Mouse (Mus musculus): ENCODE results near the gene Zc2hc1b. TPM values are rescaled to one million over a fixed set of nuclear protein-coding genes. Genes with fewer than 3 reads are reported as not detected.

The Zc2hc1b gene
- polyA plus RNA-seq, 1 experiment from 2014 or later: not detected

DNA sequence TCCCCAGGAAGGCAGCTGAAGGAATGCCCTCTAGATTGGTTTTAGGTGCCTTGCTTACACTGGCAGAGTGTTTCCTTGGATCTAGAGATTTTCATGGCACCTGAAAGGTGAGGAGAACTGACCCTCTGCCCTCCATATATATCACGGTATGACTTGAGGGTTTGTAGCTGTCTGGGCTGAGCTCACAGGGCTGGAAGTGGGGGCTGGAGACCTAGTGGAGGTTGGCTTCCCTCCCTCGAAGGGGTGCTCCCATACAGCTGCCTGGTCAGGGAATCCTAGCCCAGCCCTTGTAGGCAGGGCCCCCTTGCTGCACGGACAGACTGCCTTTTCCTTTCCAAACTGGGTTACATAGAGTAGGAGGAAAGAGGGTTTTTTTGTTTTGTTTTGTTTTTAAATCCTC, 65.0 kb downstream of the Zc2hc1b start:
- peaks cover 58% of the 10 kb centered on the region for H3K4me1 ChIP-seq (replicated peaks)
- ATAC-seq (replicated peaks; ENCODE audit: insufficient number of reproducible peaks, insufficient read depth, low FRiP score, low read depth): no peak
- 44% methylated on average over 3 of the region's 3 CpGs for WGBS
- H3K27ac ChIP-seq: peak overlapping the region; percentile 39
- H3K27me3 ChIP-seq: no peaks in the 10 kb centered on the region
- H3K9ac ChIP-seq: no peak overlapping the region
- no peaks in the 10 kb centered on the region for H3K36me3 ChIP-seq
- no peaks in the 10 kb centered on the region for H3K9me3 ChIP-seq (replicated peaks)
- no peak overlapping the region for H3K4me3 ChIP-seq
- no peak overlapping the region for H3K4me2 ChIP-seq

DNA sequence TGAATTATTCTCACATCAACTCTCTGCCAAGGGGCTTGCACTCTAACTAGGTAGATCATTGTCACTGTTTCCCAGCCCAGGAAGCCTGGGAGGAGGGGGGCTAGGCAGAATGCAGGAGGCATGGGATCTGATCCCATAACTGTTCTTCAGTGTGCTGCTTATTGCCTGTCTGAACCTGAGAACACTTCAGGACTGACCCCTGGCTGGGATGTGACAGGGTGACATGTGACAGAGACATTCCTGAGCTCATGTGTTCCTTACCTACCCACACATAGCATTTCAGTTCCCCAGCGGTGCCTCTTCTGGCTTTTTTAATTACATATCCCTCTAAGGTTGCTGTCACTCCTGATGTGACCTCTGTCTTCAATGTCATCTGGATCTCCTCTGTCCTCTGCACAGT, 68.0 kb downstream of the Zc2hc1b start:
- H3K4me1 ChIP-seq (replicated peaks): peaks cover 48% of the 10 kb centered on the region
- no peak; the same call in 1 of the 2 replicates for ATAC-seq (replicated peaks; ENCODE audit: insufficient number of reproducible peaks, insufficient read depth, low FRiP score, low read depth)
- H3K36me3 ChIP-seq: no peaks in the 10 kb centered on the region
- no peak overlapping the region for H3K4me2 ChIP-seq
- 33% methylated on average over 1 of the region's 1 CpGs for WGBS
- no peaks in the 10 kb centered on the region for H3K9me3 ChIP-seq (replicated peaks)
- H3K27me3 ChIP-seq: no peaks in the 10 kb centered on the region
- H3K4me3 ChIP-seq: no peak overlapping the region
- H3K27ac ChIP-seq: peak overlapping the region; percentile 73
- H3K9ac ChIP-seq: no peak overlapping the region

DNA sequence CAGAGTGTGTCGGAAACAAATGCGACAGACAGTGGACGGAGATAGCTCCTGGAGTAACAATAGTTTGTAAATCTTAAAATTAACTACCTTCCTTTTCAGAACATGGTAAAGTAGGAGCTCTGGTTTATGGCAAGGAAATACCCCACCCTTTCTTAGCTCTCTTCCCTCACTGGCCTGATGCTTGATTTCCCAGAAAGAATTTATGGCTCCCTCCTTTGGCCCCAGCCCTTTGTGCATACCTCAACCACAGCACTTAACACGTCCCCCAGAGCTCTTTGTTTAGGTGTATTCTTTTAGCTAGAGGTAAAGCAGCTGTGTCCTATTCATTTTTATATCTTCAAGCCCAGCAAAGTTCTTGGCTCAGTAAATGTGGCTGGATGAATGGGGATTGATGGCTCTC, 69.0 kb downstream of the Zc2hc1b start:
- Histone ChIP-seq H3K9me3 (replicated peaks) (no peaks in the 10 kb centered on the region), H3K27ac (no peak overlapping the region), H3K9ac (no peak overlapping the region), H3K36me3 (no peaks in the 10 kb centered on the region), H3K27me3 (no peaks in the 10 kb centered on the region), H3K4me2 (no peak overlapping the region), H3K4me1 (replicated peaks) (peaks cover 46% of the 10 kb centered on the region), H3K4me3 (no peak overlapping the region)
- no peak for ATAC-seq (replicated peaks; ENCODE audit: insufficient number of reproducible peaks, insufficient read depth, low FRiP score, low read depth)
- 66% methylated on average over 4 of the region's 4 CpGs for WGBS

DNA sequence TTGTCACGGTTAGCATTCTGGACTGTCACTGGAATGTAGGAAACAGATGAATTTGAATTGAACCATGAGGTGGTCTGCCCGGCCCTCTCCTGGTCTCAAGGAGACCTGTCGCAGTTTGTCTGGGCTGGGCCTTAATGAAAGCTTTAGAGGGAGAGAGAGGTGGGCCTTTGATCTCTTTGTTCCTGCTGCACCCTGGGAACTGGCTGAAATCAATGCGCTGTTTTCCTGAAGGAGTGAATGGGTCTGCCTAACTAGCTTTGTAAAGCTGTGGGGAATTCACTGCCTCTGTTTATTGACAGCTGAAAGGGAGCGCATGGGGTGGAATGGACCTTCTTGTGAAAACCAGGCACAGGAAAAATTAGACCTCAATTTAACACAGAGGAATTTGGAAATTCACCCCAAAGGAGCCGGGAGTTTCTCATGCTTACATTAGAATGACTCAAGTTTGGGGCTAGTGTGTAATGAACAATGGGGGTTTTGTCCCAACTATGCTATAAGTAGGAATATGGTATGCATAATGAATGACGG, 69.7 kb downstream of the Zc2hc1b start:
- no peaks in the 10 kb centered on the region for H3K9me3 ChIP-seq (replicated peaks)
- peak overlapping the region; percentile 18 for H3K27ac ChIP-seq
- no peak for ATAC-seq (replicated peaks; ENCODE audit: insufficient number of reproducible peaks, insufficient read depth, low FRiP score, low read depth)
- H3K4me3 ChIP-seq: no peak overlapping the region
- H3K4me1 ChIP-seq (replicated peaks): peaks cover 51% of the 10 kb centered on the region
- no peak overlapping the region for H3K9ac ChIP-seq
- H3K4me2 ChIP-seq: no peak overlapping the region
- H3K27me3 ChIP-seq: no peaks in the 10 kb centered on the region
- WGBS: 58% methylated on average over 7 of the region's 7 CpGs
- peaks cover 2% of the 10 kb centered on the region; the same call in 1 of the 2 replicates for H3K36me3 ChIP-seq

DNA sequence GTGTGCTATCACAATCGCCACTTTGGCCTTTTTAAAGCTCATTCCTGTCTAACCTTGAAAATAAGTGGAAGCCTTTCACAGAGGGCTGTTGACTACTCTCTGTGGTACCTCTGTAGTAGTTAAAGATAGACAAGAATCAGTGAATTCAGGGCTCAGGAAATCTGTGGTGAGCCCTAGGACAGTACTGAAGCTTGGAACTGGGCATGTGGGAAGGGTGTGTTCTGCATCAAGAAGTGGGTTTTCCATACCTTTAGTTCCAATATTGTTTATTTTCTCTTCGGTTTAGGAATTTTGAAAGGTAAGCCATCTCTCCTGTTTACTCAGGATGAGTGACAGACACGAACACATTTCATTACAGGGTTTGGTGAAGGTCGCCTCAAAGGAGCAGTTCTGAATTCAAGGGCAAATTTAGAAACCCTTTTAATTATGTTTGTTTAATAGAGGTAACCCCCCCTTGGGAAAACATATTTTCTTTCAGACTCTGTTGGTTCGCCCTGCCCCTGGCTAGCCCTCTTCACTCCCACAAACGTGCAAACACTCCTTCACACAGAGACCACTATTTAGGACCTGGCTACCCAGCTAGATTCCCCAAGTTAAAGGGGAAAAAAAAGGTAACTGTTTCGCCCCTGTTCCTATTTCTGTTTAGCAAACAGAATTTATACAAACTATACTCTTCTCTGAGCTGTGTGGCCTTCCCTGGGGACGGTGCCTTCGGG, 70.8 kb downstream of the Zc2hc1b start:
- H3K27ac ChIP-seq: peak overlapping the region; percentile 35
- no peak overlapping the region for H3K9ac ChIP-seq
- H3K4me3 ChIP-seq: no peak overlapping the region
- peaks cover 48% of the 10 kb centered on the region for H3K4me1 ChIP-seq (replicated peaks)
- no peak for ATAC-seq (replicated peaks; ENCODE audit: insufficient number of reproducible peaks, insufficient read depth, low FRiP score, low read depth)
- H3K9me3 ChIP-seq (replicated peaks): no peaks in the 10 kb centered on the region
- H3K4me2 ChIP-seq: no peak overlapping the region
- H3K27me3 ChIP-seq: no peaks in the 10 kb centered on the region
- peaks cover 2% of the 10 kb centered on the region; the same call in 1 of the 2 replicates for H3K36me3 ChIP-seq
- 67% methylated on average over 9 of the region's 9 CpGs for WGBS

DNA sequence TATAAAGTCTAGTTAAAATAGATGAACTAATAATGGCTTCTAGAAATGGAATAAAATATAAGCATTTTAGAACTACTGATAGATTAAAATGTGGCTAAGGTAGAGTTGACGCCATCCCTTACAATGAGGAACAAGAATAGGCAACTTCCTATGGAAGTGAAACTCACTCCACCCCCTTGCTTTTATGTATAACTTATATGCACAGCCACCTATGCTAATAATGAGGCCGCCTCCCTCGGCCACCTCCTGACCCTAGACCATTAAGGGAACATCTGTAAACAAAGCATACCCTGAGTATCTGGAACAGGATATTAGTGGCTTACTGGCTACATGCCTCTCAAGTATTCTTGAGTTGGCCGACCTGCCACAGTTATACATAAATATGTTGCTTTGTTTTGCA, 74.0 kb downstream of the Zc2hc1b start:
- ATAC-seq (replicated peaks; ENCODE audit: insufficient number of reproducible peaks, insufficient read depth, low FRiP score, low read depth): no peak
- Histone ChIP-seq H3K4me1 (replicated peaks) (peaks cover 35% of the 10 kb centered on the region), H3K36me3 (peaks cover 2% of the 10 kb centered on the region; the same call in 1 of the 2 replicates), H3K27me3 (no peaks in the 10 kb centered on the region), H3K9ac (no peak overlapping the region), H3K4me3 (no peak overlapping the region), H3K27ac (no peak overlapping the region), H3K9me3 (replicated peaks) (no peaks in the 10 kb centered on the region), H3K4me2 (no peak overlapping the region)
- WGBS: 82% methylated on average over 4 of the region's 4 CpGs

DNA sequence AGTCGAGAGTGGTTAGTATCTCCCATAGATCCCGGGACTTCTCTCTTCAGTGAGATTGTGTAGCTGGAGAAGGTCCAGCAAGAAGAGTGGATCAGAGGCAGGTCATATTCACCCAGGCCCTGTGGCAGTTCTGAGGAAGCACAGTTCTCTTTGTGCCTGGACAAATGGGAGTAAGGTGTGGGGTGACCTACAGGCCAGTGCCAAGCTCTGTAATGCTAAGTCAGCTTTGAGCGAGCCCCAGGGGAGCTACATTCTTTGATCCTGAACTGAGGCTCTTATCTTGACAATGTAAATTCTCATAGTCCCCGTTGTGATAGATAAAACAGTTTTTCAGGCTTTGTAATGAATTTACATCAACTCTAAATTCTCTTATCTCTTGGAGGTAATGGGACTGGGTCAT, 75.5 kb downstream of the Zc2hc1b start:
- 44% methylated on average over 4 of the region's 4 CpGs for WGBS
- Histone ChIP-seq H3K36me3 (peaks cover 2% of the 10 kb centered on the region; the same call in 1 of the 2 replicates), H3K9ac (no peak overlapping the region), H3K9me3 (replicated peaks) (no peaks in the 10 kb centered on the region), H3K4me2 (no peak overlapping the region), H3K27ac (no peak overlapping the region), H3K4me1 (replicated peaks) (peaks cover 24% of the 10 kb centered on the region), H3K27me3 (no peaks in the 10 kb centered on the region), H3K4me3 (no peak overlapping the region)
- ATAC-seq (replicated peaks; ENCODE audit: insufficient number of reproducible peaks, insufficient read depth, low FRiP score, low read depth): no peak

DNA sequence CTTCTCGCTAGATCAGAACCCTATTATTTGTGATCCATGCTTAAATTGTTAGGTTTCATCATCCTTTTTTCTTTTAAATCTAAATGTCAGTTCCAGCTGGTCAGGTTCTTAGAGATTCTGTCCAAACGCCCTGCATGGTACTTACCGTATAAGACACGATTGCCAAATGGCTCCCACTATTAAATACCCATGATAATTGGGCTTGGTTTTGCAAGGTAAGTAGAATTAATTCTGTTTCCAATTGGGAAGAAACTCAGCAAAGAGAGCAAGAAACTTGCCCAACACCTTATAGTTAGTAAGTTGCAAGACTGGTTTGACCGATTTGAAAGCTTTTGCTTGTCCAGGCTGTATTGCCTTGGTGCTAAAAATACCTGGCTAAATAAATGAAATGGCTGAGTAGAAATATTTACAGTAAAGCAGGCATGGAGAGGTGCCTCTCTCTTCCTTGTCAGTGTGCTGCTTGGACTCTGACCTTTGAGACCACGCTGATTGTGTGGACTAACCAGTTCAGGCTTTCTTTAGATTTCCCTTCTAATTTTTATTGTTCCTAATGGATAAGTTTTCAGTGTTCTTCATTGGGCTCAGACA, 77.7 kb downstream of the Zc2hc1b start:
- no peak for ATAC-seq (replicated peaks; ENCODE audit: insufficient number of reproducible peaks, insufficient read depth, low FRiP score, low read depth)

More for the DNA sequence above, 77.7 kb downstream of the Zc2hc1b start:
- 78% methylated on average over 6 of the region's 6 CpGs for WGBS
- Histone ChIP-seq H3K4me3 (no peak overlapping the region), H3K9ac (no peak overlapping the region), H3K4me2 (no peak overlapping the region), H3K9me3 (replicated peaks) (no peaks in the 10 kb centered on the region), H3K36me3 (peaks cover 2% of the 10 kb centered on the region; the same call in 1 of the 2 replicates), H3K4me1 (replicated peaks) (peaks cover 15% of the 10 kb centered on the region), H3K27me3 (no peaks in the 10 kb centered on the region), H3K27ac (no peak overlapping the region)

Other genes with a start within 250 kb of the Zc2hc1b start
- 3.5 and 5.9 TPM in 2 replicates for gene Stx11, start 213.7 kb downstream of the Zc2hc1b start, polyA plus RNA-seq (2015; fragmentation: Nextera tagmentation; extraction: Ambion mirVana)
- gene Sf3b5, start 172.7 kb downstream of the Zc2hc1b start, polyA plus RNA-seq (2015; fragmentation: Nextera tagmentation; extraction: Ambion mirVana): 25.1 TPM in 2 replicates
- gene Plagl1, start 117.5 kb downstream of the Zc2hc1b start, polyA plus RNA-seq (2015; fragmentation: Nextera tagmentation; extraction: Ambion mirVana): 165 and 200 TPM in 2 replicates
- 42.7 and 46.0 TPM in 2 replicates for gene Ltv1, start 15.1 kb upstream of the Zc2hc1b start, polyA plus RNA-seq (2015; fragmentation: Nextera tagmentation; extraction: Ambion mirVana)